Mouse (Mus musculus): ENCODE results near the gene Adprm. TPM values are rescaled to one million over a fixed set of nuclear protein-coding genes. Genes with fewer than 3 reads are reported as not detected.
A peak's percentile ranks its signal among the peaks of the same experiment; 100 is the strongest.

Adprm gene
- polyA plus RNA-seq, 1 experiment from 2014 or later: 30.6 TPM

GRCm38 (mm10) chr11:67047199-67047598, 5.2 kb downstream of the Adprm start:
- WGBS: 87% methylated on average over 5 of the region's 5 CpGs
- ATAC-seq (ENCODE audit: insufficient number of reproducible peaks, insufficient read depth, low FRiP score, low read depth): no peak
- Histone ChIP-seq H3K4me1 (ENCODE audit: control insufficient read depth, insufficient read depth, low read length) (no peaks in the 10 kb centered on the region; the same call in 1 of the 2 replicates), H3K9me3 (ENCODE audit: control insufficient read depth, low read depth, low read length) (no peaks in the 10 kb centered on the region), H3K4me3 (ENCODE audit: low read depth, low read length) (no peak overlapping the region), H3K4me2 (replicated peaks; ENCODE audit: low read depth, low read length) (no peak overlapping the region), H3K27me3 (ENCODE audit: control insufficient read depth, insufficient read depth, low read length) (no peaks in the 10 kb centered on the region), H3K36me3 (ENCODE audit: control insufficient read depth, insufficient read depth, low read length) (0 out of 2 replicates have a peak, but pooled peaks cover 3% of the 10 kb centered on the region), H3K9ac (replicated peaks; ENCODE audit: low read depth, low read length) (no peak overlapping the region), H3K27ac (ENCODE audit: low read length) (no peak overlapping the region)

- no peak overlapping the region for H3K4me2 ChIP-seq (replicated peaks; ENCODE audit: low read depth, low read length)
- H3K36me3 ChIP-seq (ENCODE audit: control insufficient read depth, insufficient read depth, low read length): peaks cover 13% of the 10 kb centered on the region
- H3K27me3 ChIP-seq (ENCODE audit: control insufficient read depth, insufficient read depth, low read length): no peaks in the 10 kb centered on the region
- ATAC-seq (ENCODE audit: insufficient number of reproducible peaks, insufficient read depth, low FRiP score, low read depth): peak; percentile 83
- H3K4me3 ChIP-seq (ENCODE audit: low read depth, low read length): no peak overlapping the region
- no peaks in the 10 kb centered on the region for H3K9me3 ChIP-seq (ENCODE audit: control insufficient read depth, low read depth, low read length)
- H3K27ac ChIP-seq (ENCODE audit: low read length): no peak overlapping the region
- H3K4me1 ChIP-seq (ENCODE audit: control insufficient read depth, insufficient read depth, low read length): no peaks in the 10 kb centered on the region
- H3K9ac ChIP-seq (replicated peaks; ENCODE audit: low read depth, low read length): no peak overlapping the region
- 65% methylated on average over 6 of the region's 6 CpGs for WGBS
Observed at GRCm38 (mm10) chr11:67044959-67045358, 7.4 kb downstream of the Adprm start.

GRCm38 (mm10) chr11:67043007-67043406, 9.4 kb downstream of the Adprm start:
- no peak overlapping the region for H3K4me2 ChIP-seq (replicated peaks; ENCODE audit: low read depth, low read length)
- no peaks in the 10 kb centered on the region for H3K4me1 ChIP-seq (ENCODE audit: control insufficient read depth, insufficient read depth, low read length)
- H3K9me3 ChIP-seq (ENCODE audit: control insufficient read depth, low read depth, low read length): no peaks in the 10 kb centered on the region
- no peak overlapping the region for H3K27ac ChIP-seq (ENCODE audit: low read length)
- ATAC-seq (ENCODE audit: insufficient number of reproducible peaks, insufficient read depth, low FRiP score, low read depth): no peak
- H3K36me3 ChIP-seq (ENCODE audit: control insufficient read depth, insufficient read depth, low read length): peaks cover 25% of the 10 kb centered on the region
- H3K9ac ChIP-seq (replicated peaks; ENCODE audit: low read depth, low read length): no peak overlapping the region
- no peaks in the 10 kb centered on the region for H3K27me3 ChIP-seq (ENCODE audit: control insufficient read depth, insufficient read depth, low read length)
- no peak overlapping the region for H3K4me3 ChIP-seq (ENCODE audit: low read depth, low read length)
- 58% methylated on average over 8 of the region's 8 CpGs for WGBS

- ATAC-seq (ENCODE audit: insufficient number of reproducible peaks, insufficient read depth, low FRiP score, low read depth): no peak
Observed at GRCm38 (mm10) chr11:67040483-67040882, 11.9 kb downstream of the Adprm start.

GRCm38 (mm10) chr11:67039799-67040198, 12.6 kb downstream of the Adprm start:
- Histone ChIP-seq H3K27me3 (ENCODE audit: control insufficient read depth, insufficient read depth, low read length) (no peaks in the 10 kb centered on the region), H3K4me2 (replicated peaks; ENCODE audit: low read depth, low read length) (no peak overlapping the region), H3K4me3 (ENCODE audit: low read depth, low read length) (no peak overlapping the region), H3K9ac (replicated peaks; ENCODE audit: low read depth, low read length) (no peak overlapping the region), H3K27ac (ENCODE audit: low read length) (no peak overlapping the region), H3K36me3 (ENCODE audit: control insufficient read depth, insufficient read depth, low read length) (peaks cover 33% of the 10 kb centered on the region), H3K9me3 (ENCODE audit: control insufficient read depth, low read depth, low read length) (no peaks in the 10 kb centered on the region), H3K4me1 (ENCODE audit: control insufficient read depth, insufficient read depth, low read length) (no peaks in the 10 kb centered on the region)
- 87% methylated on average over 3 of the region's 3 CpGs for WGBS
- no peak for ATAC-seq (ENCODE audit: insufficient number of reproducible peaks, insufficient read depth, low FRiP score, low read depth)

More at GRCm38 (mm10) chr11:67040483-67040882, 11.9 kb downstream of the Adprm start:
- Histone ChIP-seq H3K36me3 (ENCODE audit: control insufficient read depth, insufficient read depth, low read length) (peaks cover 33% of the 10 kb centered on the region), H3K27me3 (ENCODE audit: control insufficient read depth, insufficient read depth, low read length) (no peaks in the 10 kb centered on the region), H3K9me3 (ENCODE audit: control insufficient read depth, low read depth, low read length) (no peaks in the 10 kb centered on the region), H3K9ac (replicated peaks; ENCODE audit: low read depth, low read length) (no peak overlapping the region), H3K27ac (ENCODE audit: low read length) (no peak overlapping the region), H3K4me3 (ENCODE audit: low read depth, low read length) (no peak overlapping the region), H3K4me2 (replicated peaks; ENCODE audit: low read depth, low read length) (no peak overlapping the region), H3K4me1 (ENCODE audit: control insufficient read depth, insufficient read depth, low read length) (no peaks in the 10 kb centered on the region)
- 92% methylated on average over 6 of the region's 6 CpGs for WGBS

- Histone ChIP-seq H3K27ac (ENCODE audit: low read length) (no peak overlapping the region), H3K4me1 (ENCODE audit: control insufficient read depth, insufficient read depth, low read length) (no peaks in the 10 kb centered on the region), H3K36me3 (ENCODE audit: control insufficient read depth, insufficient read depth, low read length) (peaks cover 30% of the 10 kb centered on the region), H3K4me2 (replicated peaks; ENCODE audit: low read depth, low read length) (no peak overlapping the region), H3K9ac (replicated peaks; ENCODE audit: low read depth, low read length) (no peak overlapping the region), H3K4me3 (ENCODE audit: low read depth, low read length) (no peak overlapping the region), H3K27me3 (ENCODE audit: control insufficient read depth, insufficient read depth, low read length) (no peaks in the 10 kb centered on the region), H3K9me3 (ENCODE audit: control insufficient read depth, low read depth, low read length) (no peaks in the 10 kb centered on the region)
- ATAC-seq (ENCODE audit: insufficient number of reproducible peaks, insufficient read depth, low FRiP score, low read depth): no peak
- 92% methylated on average over 9 of the region's 9 CpGs for WGBS
Observed at GRCm38 (mm10) chr11:67036892-67037291, 15.5 kb downstream of the Adprm start.

- H3K27me3 ChIP-seq (ENCODE audit: control insufficient read depth, insufficient read depth, low read length): no peaks in the 10 kb centered on the region
- no peak overlapping the region for H3K9ac ChIP-seq (replicated peaks; ENCODE audit: low read depth, low read length)
- no peaks in the 10 kb centered on the region for H3K4me1 ChIP-seq (ENCODE audit: control insufficient read depth, insufficient read depth, low read length)
- no peak overlapping the region for H3K4me2 ChIP-seq (replicated peaks; ENCODE audit: low read depth, low read length)
- ATAC-seq (ENCODE audit: insufficient number of reproducible peaks, insufficient read depth, low FRiP score, low read depth): no peak
- no peaks in the 10 kb centered on the region for H3K9me3 ChIP-seq (ENCODE audit: control insufficient read depth, low read depth, low read length)
- H3K36me3 ChIP-seq (ENCODE audit: control insufficient read depth, insufficient read depth, low read length): peaks cover 30% of the 10 kb centered on the region
- no peak overlapping the region for H3K4me3 ChIP-seq (ENCODE audit: low read depth, low read length)
- no peak overlapping the region for H3K27ac ChIP-seq (ENCODE audit: low read length)
- 90% methylated on average over 6 of the region's 6 CpGs for WGBS
Observed at GRCm38 (mm10) chr11:67036229-67036628, 16.2 kb downstream of the Adprm start.

GRCm38 (mm10) chr11:67034775-67035485, 17.5 kb downstream of the Adprm start:
- no peak overlapping the region for H3K4me2 ChIP-seq (replicated peaks; ENCODE audit: low read depth, low read length)
- peaks cover 20% of the 10 kb centered on the region for H3K36me3 ChIP-seq (ENCODE audit: control insufficient read depth, insufficient read depth, low read length)
- WGBS: 72% methylated on average over 4 of the region's 4 CpGs
- H3K27me3 ChIP-seq (ENCODE audit: control insufficient read depth, insufficient read depth, low read length): no peaks in the 10 kb centered on the region
- H3K4me3 ChIP-seq (ENCODE audit: low read depth, low read length): no peak overlapping the region
- no peaks in the 10 kb centered on the region for H3K4me1 ChIP-seq (ENCODE audit: control insufficient read depth, insufficient read depth, low read length)
- no peak for ATAC-seq (ENCODE audit: insufficient number of reproducible peaks, insufficient read depth, low FRiP score, low read depth)
- H3K9ac ChIP-seq (replicated peaks; ENCODE audit: low read depth, low read length): no peak overlapping the region
- H3K9me3 ChIP-seq (ENCODE audit: control insufficient read depth, low read depth, low read length): no peaks in the 10 kb centered on the region
- no peak overlapping the region for H3K27ac ChIP-seq (ENCODE audit: low read length)

GRCm38 (mm10) chr11:67031603-67031915, 20.8 kb downstream of the Adprm start:
- Histone ChIP-seq H3K4me1 (ENCODE audit: control insufficient read depth, insufficient read depth, low read length) (no peaks in the 10 kb centered on the region), H3K4me3 (ENCODE audit: low read depth, low read length) (no peak overlapping the region), H3K4me2 (replicated peaks; ENCODE audit: low read depth, low read length) (no peak overlapping the region), H3K27ac (ENCODE audit: low read length) (no peak overlapping the region), H3K9ac (replicated peaks; ENCODE audit: low read depth, low read length) (no peak overlapping the region), H3K36me3 (ENCODE audit: control insufficient read depth, insufficient read depth, low read length) (peaks cover under 1% of the 10 kb centered on the region; the same call in 1 of the 2 replicates), H3K27me3 (ENCODE audit: control insufficient read depth, insufficient read depth, low read length) (no peaks in the 10 kb centered on the region), H3K9me3 (ENCODE audit: control insufficient read depth, low read depth, low read length) (no peaks in the 10 kb centered on the region)
- no peak for ATAC-seq (ENCODE audit: insufficient number of reproducible peaks, insufficient read depth, low FRiP score, low read depth)
- 74% methylated on average over 2 of the region's 2 CpGs for WGBS

Data from stomach, embryonic 14.5 days (tissue).